Mouse (Mus musculus) thymus, postnatal 25 days (tissue): Measurements from ENCODE around the gene Rbms2.
"Not testable (repeated sequence)": the region's sequence is repeated elsewhere in the genome, so short reads cannot be mapped to it uniquely, and the experiment has no call there.

Source experiments
- DNase-seq: peaks from one replicate; pipeline ENCODE4 v3.0.0; 2022

The Rbms2 gene

GRCm38 (mm10) chr10:128179989-128180388 lies at the start of gene Rbms2:
Rbms2 (minus strand) TSS chr10:128180297.
- DNase-seq, result no peak

- no peak for DNase-seq
Measured at GRCm38 (mm10) chr10:128228009-128228408, 47.9 kb upstream of the Rbms2 start.

DNA sequence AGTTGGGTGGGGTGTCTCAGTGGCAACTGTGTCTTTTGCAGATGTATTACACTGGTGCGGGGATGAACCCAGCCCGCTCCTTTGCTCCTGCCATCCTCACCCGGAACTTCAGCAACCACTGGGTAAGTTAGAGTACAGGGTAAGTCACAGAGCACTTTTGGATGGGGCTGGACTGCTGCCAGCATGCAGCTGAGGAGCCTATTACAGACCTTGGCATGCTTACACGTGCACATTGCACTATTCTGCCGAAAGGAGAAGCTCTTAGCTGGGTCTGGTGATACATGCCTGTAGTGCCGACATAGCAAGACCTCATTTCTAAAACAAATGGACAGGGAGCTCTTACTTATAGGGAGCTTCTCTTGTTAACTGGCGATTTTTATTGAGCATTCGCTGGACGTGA lies 47.5 kb upstream of the Rbms2 start:
- no peak for DNase-seq

DNA sequence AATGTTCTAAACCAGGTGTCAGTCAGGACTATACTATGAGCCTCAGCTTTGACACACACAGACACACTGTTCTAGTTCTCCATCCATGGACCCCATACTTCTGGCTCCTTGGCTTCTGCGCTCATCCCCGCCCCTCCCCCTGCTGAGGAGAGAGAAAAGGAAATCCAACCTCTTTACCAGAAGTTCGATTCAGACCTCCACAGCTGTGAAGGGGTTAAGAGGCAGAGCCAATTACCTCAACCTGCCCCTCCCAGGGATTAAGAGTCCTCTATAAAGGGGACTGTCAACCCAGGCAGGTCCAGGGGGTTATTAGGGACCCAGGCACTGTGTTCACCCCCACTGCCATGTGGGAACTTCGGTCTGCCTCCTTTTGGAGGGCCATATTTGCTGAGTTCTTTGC lies 45.4 kb upstream of the Rbms2 start, which contains the start of gene Mip:
Gene Mip, plus strand, starts transcription at position 301 of the 400 bp plus-strand sequence.
- no peak for DNase-seq

DNA sequence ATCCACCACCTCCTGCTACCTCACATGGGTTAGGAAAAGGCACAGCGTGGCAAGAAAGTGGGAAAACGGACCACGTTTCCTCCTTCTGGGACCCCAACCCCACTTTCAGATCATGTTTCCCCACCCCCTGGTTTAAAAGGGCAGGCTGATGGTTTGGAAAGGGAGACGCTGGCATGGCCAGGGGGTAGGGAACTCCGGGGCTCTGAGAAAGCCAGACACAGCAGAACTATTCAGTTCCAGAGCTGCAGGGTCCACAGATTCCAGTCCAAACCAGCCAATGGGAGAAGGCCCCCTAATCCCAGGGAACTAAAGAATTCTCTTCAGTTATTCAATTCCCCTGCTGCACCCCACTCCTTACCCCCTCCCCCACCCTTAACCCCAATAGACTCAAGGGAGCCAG lies 45.0 kb upstream of the Rbms2 start:
- no peak for DNase-seq

GRCm38 (mm10) chr10:128221533-128222286 lies 41.6 kb upstream of the Rbms2 start:
- peak; percentile 6 for DNase-seq

DNA sequence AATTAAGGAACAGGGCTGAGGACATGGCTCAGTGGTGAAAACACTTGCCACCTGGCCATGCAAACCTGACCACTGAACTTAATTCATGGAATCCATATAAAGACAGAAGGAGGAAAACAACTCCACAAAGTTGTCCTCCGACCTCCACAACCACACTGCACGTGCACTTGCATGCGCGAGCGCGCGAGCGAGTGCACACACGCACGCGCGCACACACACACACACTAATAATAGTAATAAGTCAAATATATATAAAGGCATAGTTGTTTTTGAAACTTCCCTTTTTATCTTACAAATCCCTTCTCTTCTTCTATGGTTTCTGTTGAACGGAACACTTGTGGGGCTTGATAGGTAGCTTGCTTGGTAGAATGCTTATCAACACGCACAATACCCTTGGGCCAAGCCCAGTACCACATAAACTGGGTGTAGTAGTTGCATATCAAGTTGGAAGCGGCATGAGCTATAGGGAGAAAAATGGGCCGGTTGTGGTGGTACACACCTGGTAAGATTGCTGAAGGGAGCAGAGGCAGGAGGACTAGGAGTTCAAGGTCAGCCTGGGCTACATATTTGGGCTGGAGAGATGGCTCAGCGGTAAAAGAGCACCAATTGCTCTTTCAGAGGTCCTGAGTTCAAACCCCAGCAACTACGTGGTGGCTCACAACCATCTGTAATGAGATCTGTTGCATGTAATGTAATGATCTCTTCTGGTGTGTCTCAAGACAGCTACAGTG lies 38.5 kb upstream of the Rbms2 start:
- no peak for DNase-seq

DNA sequence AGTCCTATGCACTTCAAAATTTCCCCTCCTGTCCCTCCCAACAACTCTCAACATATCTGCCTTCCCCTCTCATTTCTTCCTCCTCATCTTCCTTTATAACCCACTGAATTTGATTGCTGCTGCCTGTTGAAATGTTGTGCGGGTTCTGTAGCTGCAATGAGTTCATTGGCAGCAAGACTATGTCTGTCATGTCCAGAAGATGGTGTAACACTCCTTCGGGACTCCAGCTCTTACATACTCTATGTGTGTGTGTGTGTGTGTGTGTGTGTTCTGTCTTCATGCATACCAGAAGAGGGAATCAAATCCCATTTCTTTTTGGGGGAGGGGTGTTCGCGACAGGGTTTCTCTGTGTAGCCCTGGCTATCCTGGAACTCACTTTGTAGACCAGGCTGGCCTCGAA lies 34.9 kb upstream of the Rbms2 start:
- no peak for DNase-seq

DNA sequence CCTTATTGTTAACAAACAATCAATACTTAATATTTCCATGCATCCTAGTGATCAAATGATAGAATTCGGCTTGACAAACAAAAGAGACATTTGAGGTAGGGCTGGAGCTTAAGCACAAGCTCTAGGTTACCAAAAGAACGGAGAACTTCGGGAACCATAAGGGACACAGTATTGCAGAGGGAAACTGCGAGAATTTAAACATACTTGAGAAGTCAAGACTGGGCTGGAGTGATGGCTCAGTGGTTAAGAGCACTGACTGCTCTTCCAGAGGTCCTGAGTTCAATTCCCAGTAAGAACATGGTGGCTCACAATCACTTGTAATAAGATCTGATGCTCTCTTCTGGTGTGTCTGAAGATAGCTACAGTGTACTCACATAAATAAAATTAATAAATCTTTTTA lies 34.0 kb upstream of the Rbms2 start:
- not testable (repeated sequence) for DNase-seq

- DNase-seq, result peak; percentile 75
Measured at GRCm38 (mm10) chr10:128212871-128213323, 32.8 kb upstream of the Rbms2 start.

DNA sequence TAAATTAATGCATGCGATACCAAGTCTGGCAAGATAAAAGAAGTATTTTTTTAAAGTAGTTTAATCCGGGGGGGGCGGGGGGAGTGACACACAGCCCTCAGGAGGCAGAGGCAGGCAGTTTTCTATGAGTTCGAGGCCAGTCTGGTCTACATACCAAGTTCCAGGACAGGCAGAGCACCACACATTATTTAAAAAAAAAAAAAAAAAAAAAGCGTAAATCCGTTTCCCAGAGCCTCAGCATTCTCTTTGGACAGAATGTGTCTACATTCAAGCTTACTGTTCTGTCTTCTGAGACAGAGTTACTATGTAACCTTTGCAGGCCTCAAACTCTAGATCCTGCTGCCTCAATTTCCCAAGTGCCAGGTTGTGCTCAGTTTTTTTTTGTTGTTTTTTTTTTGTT lies 32.1 kb upstream of the Rbms2 start:
- DNase-seq, result no peak

- DNase-seq, result peak; percentile 88
Measured at GRCm38 (mm10) chr10:128211390-128212108, 31.5 kb upstream of the Rbms2 start, which contains the start of gene Spryd4. Spryd4 (minus strand) TSS chr10:128211807.

GRCm38 (mm10) chr10:128210954-128211353 lies 30.9 kb upstream of the Rbms2 start:
- DNase-seq, result peak; percentile 16

- DNase-seq, result no peak
Measured at GRCm38 (mm10) chr10:128210131-128210530, 30.0 kb upstream of the Rbms2 start.

GRCm38 (mm10) chr10:128209311-128210009 lies 29.4 kb upstream of the Rbms2 start:
- no peak for DNase-seq

DNA sequence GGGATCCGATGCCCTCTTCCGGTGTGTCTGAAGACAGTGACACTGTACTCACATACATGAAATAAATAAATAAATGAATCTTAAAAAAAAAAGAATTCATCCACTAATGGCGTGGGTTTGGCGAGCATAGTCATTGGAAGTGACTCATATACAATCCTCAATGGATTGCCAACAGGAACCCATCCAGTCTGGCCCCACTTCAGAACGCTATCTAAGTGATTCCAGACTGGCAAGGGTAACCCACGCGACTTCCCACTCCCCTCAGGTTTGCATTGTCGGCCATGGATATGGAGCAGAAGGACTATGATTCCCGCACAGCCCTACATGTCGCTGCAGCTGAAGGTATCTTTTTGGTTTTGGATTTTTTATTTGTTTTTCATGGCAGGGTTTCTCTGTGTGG lies 28.2 kb upstream of the Rbms2 start:
- no peak for DNase-seq

DNA sequence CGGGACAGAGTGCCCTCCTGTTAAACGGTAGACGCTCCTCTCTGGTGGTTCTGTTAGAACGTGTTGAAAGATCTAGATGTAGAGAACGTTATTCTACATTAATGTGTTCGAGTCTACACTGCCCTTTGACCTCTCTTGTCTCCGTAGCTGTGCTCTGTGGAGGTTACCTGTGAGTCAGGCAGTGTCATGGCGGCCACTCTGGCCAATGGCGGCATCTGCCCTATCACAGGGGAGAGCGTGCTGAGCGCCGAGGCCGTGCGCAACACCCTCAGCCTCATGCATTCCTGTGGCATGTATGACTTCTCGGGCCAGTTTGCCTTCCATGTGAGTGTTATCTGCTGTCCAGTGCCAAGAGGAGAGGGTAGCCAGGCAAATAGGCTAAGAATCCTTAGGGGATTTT lies 24.8 kb upstream of the Rbms2 start:
- DNase-seq, result no peak

DNA sequence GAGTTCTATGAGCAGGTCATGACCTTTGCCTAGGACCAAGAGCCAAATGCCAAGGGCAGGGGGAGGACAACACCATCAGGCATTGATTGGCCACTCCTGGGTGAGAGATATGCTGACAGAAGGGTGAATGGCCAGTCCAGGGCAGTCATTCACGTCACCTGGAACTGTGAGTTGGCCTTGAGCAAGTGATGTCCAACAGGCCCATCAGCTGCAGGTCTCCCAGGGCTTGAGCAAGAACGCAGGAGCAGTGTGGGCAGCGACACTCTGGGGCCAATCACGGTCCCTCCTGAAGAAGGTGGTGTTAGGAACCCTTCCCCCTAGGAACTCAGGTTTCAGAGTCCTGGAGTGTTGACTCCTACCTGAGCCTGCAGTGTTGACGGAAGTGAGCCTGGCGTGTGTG lies 21.8 kb upstream of the Rbms2 start:
- no peak for DNase-seq

GRCm38 (mm10) chr10:128194551-128195461 lies 14.7 kb upstream of the Rbms2 start:
- DNase-seq, result no peak

DNA sequence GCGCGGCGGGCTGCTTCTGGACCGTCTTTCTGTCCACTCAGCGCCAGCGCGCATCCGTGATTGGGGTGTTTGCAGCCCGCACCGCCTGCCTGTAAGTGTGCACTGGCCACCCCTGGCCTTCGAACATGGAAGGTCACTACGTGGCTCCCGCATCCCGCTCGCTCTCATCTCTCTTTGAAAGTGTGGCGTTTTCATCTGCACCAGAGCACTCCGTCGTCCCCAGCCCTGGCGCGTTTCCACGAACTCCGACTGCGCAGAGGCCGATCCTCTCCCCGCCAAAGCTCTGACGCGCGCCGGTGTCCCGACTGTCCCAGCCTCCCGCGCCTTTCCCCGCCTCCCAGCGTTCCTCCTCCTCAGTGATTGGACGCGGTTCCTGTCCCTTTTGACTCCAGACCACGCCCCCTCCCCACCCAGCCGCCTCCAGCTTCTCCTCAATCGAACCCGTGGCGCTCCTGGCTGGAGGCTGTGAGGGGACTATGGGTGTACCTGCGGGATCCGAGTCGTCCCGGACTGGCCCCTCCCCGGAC lies 14.0 kb upstream of the Rbms2 start, which contains the start of gene Gls2:
Gene Gls2, plus strand, starts transcription at position 434 of the 527 bp plus-strand sequence.
- peak; percentile 94 for DNase-seq

DNA sequence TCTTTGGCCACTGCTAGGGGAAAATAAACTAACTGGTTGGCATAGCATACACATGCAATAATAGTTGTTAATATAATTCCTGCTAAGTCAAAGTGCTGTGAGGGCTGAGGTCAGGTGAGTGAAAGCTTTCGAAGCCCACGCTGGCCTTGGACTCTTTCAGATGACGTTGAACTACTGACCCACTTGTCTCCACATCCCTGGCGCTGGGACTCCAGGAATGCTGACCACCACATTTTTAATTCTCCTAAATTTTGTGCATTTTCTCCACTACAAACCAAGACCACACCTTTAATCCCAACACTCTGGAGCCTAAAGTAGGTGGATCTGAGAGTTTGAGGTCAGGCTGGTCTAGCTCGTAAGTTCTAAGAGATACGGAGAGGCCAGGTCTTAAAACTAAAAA lies 13.0 kb upstream of the Rbms2 start:
- DNase-seq, result no peak
